Mouse (Mus musculus): ENCODE data around the gene Calcoco1. TPM values are rescaled to one million over a fixed set of nuclear protein-coding genes. Genes with fewer than 3 reads are reported as not detected.

The Calcoco1 gene
- total and polyA plus RNA-seq, 2 experiments from 2014 or later = 80.7 to 89.5 TPM

DNA sequence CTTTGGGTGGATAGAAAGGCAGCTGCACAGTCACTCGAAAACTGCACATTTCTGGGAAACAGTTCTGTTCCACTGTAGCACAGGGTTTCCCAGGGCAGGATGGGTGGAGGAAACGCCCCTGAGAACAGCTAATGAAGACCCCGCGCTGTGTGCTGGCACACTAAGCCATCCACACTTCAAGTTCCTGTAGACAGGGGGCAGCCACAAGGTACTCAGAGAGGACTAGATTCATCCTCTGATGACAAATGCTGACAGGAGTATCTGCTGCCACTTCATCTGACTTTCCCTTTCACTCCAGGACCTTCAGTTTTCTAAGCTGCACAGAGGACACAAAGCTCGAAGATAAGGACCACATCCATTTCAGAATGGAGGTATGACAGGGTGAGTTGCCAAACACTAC, 17.2 kb downstream of the Calcoco1 start:
- H3K4me2 ChIP-seq (ENCODE audit: low read depth, low read length) = no peak overlapping the region
- H3K4me3 ChIP-seq (ENCODE audit: low read depth, low read length) = no peak overlapping the region
- no peaks in the 10 kb centered on the region for H3K27me3 ChIP-seq (ENCODE audit: control insufficient read depth, insufficient read depth, low read length)
- no peak for DNase-seq (ENCODE audit: low spot score)
- peaks cover 31% of the 10 kb centered on the region for H3K36me3 ChIP-seq (replicated peaks; ENCODE audit: control insufficient read depth, insufficient read depth, low read length)
- ATAC-seq (ENCODE audit: insufficient read depth, low read depth) = no peak
- no peaks in the 10 kb centered on the region for H3K9me3 ChIP-seq (replicated peaks; ENCODE audit: control insufficient read depth, low read length)
- WGBS = 55% methylated on average over 5 of the region's 5 CpGs
- no peak overlapping the region for H3K27ac ChIP-seq (ENCODE audit: low read depth)
- TF ChIP-seq EP300 (IDR thresholded peaks at IDR 0.05; ENCODE audit: low read depth) = no peak
- no peak for TF ChIP-seq CTCF (IDR thresholded peaks at IDR 0.05; ENCODE audit: low read depth)
- no peak overlapping the region for H3K9ac ChIP-seq (replicated peaks; ENCODE audit: low read depth, low read length)
- no peaks in the 10 kb centered on the region for H3K4me1 ChIP-seq (ENCODE audit: control insufficient read depth, insufficient read depth)

DNA sequence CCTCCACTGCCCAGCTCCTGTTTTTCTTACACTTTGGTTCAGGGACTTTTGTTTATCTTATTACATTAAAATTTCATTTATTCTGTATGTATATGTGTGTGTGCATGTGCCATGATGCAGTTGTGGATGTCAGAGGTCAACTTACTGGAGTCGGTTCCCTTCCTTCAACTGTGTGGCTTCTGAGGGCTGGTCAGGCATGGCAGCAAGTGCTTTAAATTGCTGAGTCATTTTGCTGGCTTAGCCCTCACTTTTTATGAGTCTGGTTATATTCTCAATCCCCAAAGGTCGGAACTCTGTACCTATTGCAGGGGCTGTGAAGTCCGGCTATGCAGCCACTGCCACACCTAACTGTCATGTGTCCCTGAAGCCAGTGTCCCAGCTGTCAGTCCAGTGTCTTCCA, 19.0 kb downstream of the Calcoco1 start:
- Histone ChIP-seq H3K27ac (ENCODE audit: low read depth) (no peak overlapping the region), H3K4me2 (ENCODE audit: low read depth, low read length) (no peak overlapping the region), H3K36me3 (replicated peaks; ENCODE audit: control insufficient read depth, insufficient read depth, low read length) (peaks cover 13% of the 10 kb centered on the region), H3K4me1 (ENCODE audit: control insufficient read depth, insufficient read depth) (no peaks in the 10 kb centered on the region), H3K4me3 (ENCODE audit: low read depth, low read length) (no peak overlapping the region), H3K9me3 (replicated peaks; ENCODE audit: control insufficient read depth, low read length) (no peaks in the 10 kb centered on the region), H3K27me3 (ENCODE audit: control insufficient read depth, insufficient read depth, low read length) (peaks cover 10% of the 10 kb centered on the region), H3K9ac (replicated peaks; ENCODE audit: low read depth, low read length) (no peak overlapping the region)
- ATAC-seq (ENCODE audit: insufficient read depth, low read depth) = no peak
- TF ChIP-seq CTCF (IDR thresholded peaks at IDR 0.05; ENCODE audit: low read depth) (no peak), EP300 (IDR thresholded peaks at IDR 0.05; ENCODE audit: low read depth) (no peak)
- WGBS = 80% methylated on average over 3 of the region's 3 CpGs
- DNase-seq (ENCODE audit: low spot score) = no peak

DNA sequence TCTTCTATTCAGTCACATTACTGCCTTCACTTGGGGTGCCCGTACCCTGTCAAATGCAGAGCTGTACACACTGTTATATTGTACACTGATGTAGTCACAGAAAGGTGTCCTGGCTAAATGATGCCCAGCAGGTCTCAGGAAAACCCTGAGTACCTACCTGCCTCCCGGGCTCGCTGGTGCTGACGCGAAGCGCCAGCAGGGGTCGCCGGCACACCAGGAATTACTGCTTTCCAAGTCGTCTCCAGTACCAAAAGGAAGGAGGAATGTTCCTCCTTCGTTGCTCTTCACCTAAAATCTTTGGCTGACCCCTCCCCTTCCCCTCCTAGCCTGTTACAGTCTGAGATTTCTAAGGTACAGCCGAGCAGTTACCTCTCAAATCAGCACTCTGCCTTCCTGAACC, 23.8 kb downstream of the Calcoco1 start:
- no peaks in the 10 kb centered on the region for H3K4me1 ChIP-seq (ENCODE audit: control insufficient read depth, insufficient read depth)
- DNase-seq (ENCODE audit: low spot score) (peak; percentile 47), ATAC-seq (ENCODE audit: insufficient read depth, low read depth) (peak; percentile 62; the same call in 1 of the 2 replicates)
- TF ChIP-seq CTCF (IDR thresholded peaks at IDR 0.05; ENCODE audit: low read depth) (peak; percentile 84), EP300 (IDR thresholded peaks at IDR 0.05; ENCODE audit: low read depth) (no peak)
- no peak overlapping the region for H3K4me3 ChIP-seq (ENCODE audit: low read depth, low read length)
- WGBS = 0% methylated on average over 11 of the region's 11 CpGs
- H3K27me3 ChIP-seq (ENCODE audit: control insufficient read depth, insufficient read depth, low read length) = peaks cover 58% of the 10 kb centered on the region
- H3K4me2 ChIP-seq (ENCODE audit: low read depth, low read length) = no peak overlapping the region
- H3K36me3 ChIP-seq (replicated peaks; ENCODE audit: control insufficient read depth, insufficient read depth, low read length) = no peaks in the 10 kb centered on the region
- H3K9me3 ChIP-seq (replicated peaks; ENCODE audit: control insufficient read depth, low read length) = no peaks in the 10 kb centered on the region
- no peak overlapping the region for H3K27ac ChIP-seq (ENCODE audit: low read depth)
- H3K9ac ChIP-seq (replicated peaks; ENCODE audit: low read depth, low read length) = no peak overlapping the region

DNA sequence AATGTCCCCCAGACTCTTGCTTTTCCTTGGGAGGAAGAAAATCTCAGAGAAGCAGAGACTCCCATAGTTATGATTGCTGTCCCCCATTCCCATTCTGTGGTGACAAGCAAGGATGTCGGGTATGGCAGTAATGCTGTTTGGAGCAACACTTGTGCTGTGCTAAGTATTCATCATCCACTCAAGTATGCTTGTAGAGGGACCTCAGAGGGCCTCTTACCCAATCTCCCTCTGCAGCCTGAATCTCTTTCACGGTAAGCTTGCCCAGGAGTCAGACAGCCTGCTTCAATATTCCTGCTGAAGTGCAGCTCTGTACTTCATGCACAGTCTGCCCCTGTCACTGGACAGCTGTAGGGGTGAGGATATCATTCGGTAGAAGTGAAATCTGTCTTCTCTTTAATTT, 25.1 kb downstream of the Calcoco1 start:
- H3K4me2 ChIP-seq (ENCODE audit: low read depth, low read length) = no peak overlapping the region
- H3K9ac ChIP-seq (replicated peaks; ENCODE audit: low read depth, low read length) = no peak overlapping the region
- H3K36me3 ChIP-seq (replicated peaks; ENCODE audit: control insufficient read depth, insufficient read depth, low read length) = no peaks in the 10 kb centered on the region
- WGBS = 35% methylated on average over 3 of the region's 3 CpGs
- ATAC-seq (ENCODE audit: insufficient read depth, low read depth) (no peak), DNase-seq (ENCODE audit: low spot score) (no peak)
- H3K9me3 ChIP-seq (replicated peaks; ENCODE audit: control insufficient read depth, low read length) = no peaks in the 10 kb centered on the region
- TF ChIP-seq EP300 (IDR thresholded peaks at IDR 0.05; ENCODE audit: low read depth) (no peak), CTCF (IDR thresholded peaks at IDR 0.05; ENCODE audit: low read depth) (no peak)
- H3K27ac ChIP-seq (ENCODE audit: low read depth) = no peak overlapping the region
- H3K27me3 ChIP-seq (ENCODE audit: control insufficient read depth, insufficient read depth, low read length) = peaks cover 69% of the 10 kb centered on the region
- H3K4me1 ChIP-seq (ENCODE audit: control insufficient read depth, insufficient read depth) = no peaks in the 10 kb centered on the region
- H3K4me3 ChIP-seq (ENCODE audit: low read depth, low read length) = no peak overlapping the region

DNA sequence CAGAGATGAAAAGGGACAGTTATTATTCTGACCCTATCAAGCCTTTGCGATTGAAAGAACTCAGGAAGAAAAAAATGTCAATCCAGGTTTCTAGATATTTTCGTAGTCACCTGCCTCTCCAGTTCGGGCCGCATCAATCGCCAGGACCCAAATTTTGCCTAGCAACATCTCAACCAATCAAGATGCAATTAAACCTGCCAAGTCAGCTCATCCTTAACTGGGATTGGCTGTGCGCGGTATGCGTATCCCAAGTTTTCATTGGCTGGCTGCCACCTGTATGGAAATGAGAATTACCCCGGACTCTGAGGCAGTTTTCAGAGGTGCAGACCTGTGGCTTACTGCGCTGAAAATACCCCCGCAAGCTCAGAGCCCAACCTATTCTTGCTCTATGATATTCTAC, 28.4 kb downstream of the Calcoco1 start:
- H3K9ac ChIP-seq (replicated peaks; ENCODE audit: low read depth, low read length) = no peak overlapping the region
- no peak for ATAC-seq (ENCODE audit: insufficient read depth, low read depth)
- no peak overlapping the region for H3K27ac ChIP-seq (ENCODE audit: low read depth)
- TF ChIP-seq EP300 (IDR thresholded peaks at IDR 0.05; ENCODE audit: low read depth) = no peak
- no peak for TF ChIP-seq CTCF (IDR thresholded peaks at IDR 0.05; ENCODE audit: low read depth)
- H3K9me3 ChIP-seq (replicated peaks; ENCODE audit: control insufficient read depth, low read length) = no peaks in the 10 kb centered on the region
- under 1% methylated on average over 11 of the region's 11 CpGs for WGBS
- H3K4me2 ChIP-seq (ENCODE audit: low read depth, low read length) = peak overlapping the region; percentile 87; the same call in 1 of the 2 replicates
- peak; percentile 43 for DNase-seq (ENCODE audit: low spot score)
- H3K4me1 ChIP-seq (ENCODE audit: control insufficient read depth, insufficient read depth) = no peaks in the 10 kb centered on the region
- H3K36me3 ChIP-seq (replicated peaks; ENCODE audit: control insufficient read depth, insufficient read depth, low read length) = no peaks in the 10 kb centered on the region
- peaks cover 80% of the 10 kb centered on the region for H3K27me3 ChIP-seq (ENCODE audit: control insufficient read depth, insufficient read depth, low read length)
- peak overlapping the region; percentile 54 for H3K4me3 ChIP-seq (ENCODE audit: low read depth, low read length)

DNA sequence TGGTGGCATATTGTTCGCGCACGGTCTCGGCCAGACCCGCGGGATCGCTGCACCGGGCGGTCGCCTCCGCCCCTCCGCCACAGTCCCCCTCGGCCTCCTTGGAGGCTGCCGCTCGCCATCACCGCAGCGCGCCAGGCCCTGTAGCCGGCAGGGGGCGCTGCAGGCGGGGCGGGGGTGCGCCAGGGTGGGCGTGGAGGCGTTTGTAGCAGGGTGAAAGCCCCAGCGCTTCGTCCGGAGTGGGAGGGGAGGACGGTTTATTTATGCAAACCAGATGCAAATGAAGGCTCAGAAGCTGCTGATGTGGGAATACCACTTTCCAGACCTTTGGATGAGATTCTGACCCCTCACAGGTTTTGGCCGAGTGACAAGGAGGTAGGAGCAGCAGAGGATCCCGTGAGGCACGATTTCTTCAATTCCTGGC, 29.0 kb downstream of the Calcoco1 start:
- Histone ChIP-seq H3K9me3 (replicated peaks; ENCODE audit: control insufficient read depth, low read length) (no peaks in the 10 kb centered on the region), H3K4me3 (ENCODE audit: low read depth, low read length) (peak overlapping the region; percentile 54), H3K9ac (replicated peaks; ENCODE audit: low read depth, low read length) (peak overlapping the region; percentile 21; the same call in 1 of the 2 replicates), H3K4me1 (ENCODE audit: control insufficient read depth, insufficient read depth) (no peaks in the 10 kb centered on the region), H3K27ac (ENCODE audit: low read depth) (no peak overlapping the region), H3K4me2 (ENCODE audit: low read depth, low read length) (peak overlapping the region; percentile 87), H3K36me3 (replicated peaks; ENCODE audit: control insufficient read depth, insufficient read depth, low read length) (no peaks in the 10 kb centered on the region), H3K27me3 (ENCODE audit: control insufficient read depth, insufficient read depth, low read length) (peaks cover 76% of the 10 kb centered on the region)
- ATAC-seq (ENCODE audit: insufficient read depth, low read depth) (peak; percentile 79), DNase-seq (ENCODE audit: low spot score) (no peak)
- TF ChIP-seq EP300 (IDR thresholded peaks at IDR 0.05; ENCODE audit: low read depth) (no peak), CTCF (IDR thresholded peaks at IDR 0.05; ENCODE audit: low read depth) (peak; percentile 62)
- WGBS = under 1% methylated on average over 31 of the region's 32 CpGs

Data from heart, postnatal 0 days (tissue).